Mouse (Mus musculus) skeletal muscle tissue, adult 2 months (tissue): ENCODE data around the gene Rbpjl.

ENCODE experiments used
- DNase-seq: peaks from one replicate; pipeline ENCODE4 v3.0.0-alpha.2; 2012; ENCODE audit warnings: low read depth, low spot score

Rbpjl gene

DNA sequence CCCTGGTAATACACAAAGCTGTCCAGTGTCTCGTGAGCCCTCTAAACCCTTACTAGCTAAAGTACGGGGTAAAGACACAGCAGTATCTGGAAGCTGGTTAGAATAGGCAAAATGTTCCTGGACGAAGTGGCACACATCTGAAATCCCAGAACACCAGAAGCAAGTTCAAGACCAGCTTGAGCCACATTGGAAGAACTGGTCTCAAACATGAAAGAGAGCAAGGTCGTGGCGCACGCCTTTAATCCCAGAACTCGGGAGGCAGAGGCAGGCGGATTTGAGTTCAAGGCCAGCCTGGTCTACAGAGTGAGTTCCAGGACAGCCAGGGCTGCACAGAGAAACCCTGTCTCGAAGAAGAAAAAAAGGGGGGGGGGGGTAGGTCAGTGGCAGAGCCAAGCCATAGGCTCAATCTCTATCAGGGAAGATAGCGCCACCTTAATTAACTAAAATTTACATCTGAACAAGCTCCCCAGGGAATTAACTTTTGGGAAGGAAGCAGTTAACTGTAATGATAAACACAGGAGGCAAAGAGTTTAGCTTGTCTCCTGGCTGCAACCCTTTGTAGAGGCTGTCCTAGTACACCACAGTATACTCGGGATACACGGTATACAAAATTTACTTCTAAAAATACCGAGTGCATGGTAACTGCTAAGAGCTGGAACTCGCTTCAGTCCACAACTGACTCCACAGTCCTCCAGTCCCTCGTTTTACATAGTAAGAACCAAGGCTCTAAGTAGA, 27.1 kb downstream of the Rbpjl start:
- DNase-seq, result no peak

GRCm38 (mm10) chr2:164430697-164431096, 27.8 kb downstream of the Rbpjl start:
- DNase-seq, result no peak

GRCm38 (mm10) chr2:164431676-164432465, 28.9 kb downstream of the Rbpjl start:
- no peak for DNase-seq

GRCm38 (mm10) chr2:164432541-164433191, 29.7 kb downstream of the Rbpjl start:
- DNase-seq, result peak; percentile 70

DNA sequence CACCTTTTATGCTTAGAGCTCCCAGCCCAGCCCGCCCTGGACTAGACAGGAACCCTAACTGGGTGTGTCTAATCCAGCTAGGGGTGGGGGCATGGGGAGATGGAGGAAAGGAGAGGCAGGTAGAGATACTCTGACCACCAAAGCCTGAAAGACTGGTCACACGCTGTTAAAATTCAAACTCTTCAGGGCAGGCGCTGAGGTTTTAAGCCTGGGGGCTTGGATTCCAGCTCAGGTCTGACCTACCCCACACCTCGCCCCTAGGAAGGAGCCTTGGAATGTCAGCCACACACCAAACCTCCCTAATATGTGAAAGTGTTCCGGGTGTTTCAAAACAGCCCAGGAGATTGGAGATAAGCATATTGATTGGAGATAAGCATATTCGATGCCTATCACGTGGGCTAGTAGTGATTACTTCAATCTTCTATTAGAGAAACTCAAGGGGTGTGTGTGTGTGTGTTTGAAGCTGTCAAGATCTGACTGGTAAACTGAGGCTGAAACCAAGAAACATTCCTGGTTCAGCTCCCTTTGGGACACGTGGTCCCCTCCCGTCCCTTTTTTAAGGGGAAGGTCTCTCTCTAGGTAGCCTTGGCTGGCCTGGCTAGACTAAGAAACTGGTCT, 30.4 kb downstream of the Rbpjl start:
- DNase-seq, result no peak

DNA sequence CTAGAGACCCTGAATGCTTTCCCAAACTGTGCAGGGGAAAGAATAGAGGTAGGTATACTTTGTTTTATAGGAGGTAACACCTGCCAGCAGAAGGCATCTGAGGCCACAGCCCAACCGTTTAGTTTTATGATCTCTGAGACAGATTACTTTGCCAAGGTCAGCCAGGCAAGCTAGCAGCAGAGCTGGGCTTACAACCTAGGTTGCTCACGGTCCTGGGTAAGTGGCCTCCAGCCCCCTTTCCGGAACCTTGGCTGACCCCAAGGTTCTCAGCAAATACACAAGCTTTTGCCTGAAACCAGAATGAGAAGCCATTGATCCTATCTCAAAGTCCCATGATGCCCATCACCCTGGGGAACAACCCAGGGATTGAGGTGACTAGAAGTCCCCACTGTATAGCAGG, 31.7 kb downstream of the Rbpjl start:
- no peak for DNase-seq

- no peak for DNase-seq
These were observed 32.5 kb downstream of the Rbpjl start for GRCm38 (mm10) chr2:164435216-164436090.

DNA sequence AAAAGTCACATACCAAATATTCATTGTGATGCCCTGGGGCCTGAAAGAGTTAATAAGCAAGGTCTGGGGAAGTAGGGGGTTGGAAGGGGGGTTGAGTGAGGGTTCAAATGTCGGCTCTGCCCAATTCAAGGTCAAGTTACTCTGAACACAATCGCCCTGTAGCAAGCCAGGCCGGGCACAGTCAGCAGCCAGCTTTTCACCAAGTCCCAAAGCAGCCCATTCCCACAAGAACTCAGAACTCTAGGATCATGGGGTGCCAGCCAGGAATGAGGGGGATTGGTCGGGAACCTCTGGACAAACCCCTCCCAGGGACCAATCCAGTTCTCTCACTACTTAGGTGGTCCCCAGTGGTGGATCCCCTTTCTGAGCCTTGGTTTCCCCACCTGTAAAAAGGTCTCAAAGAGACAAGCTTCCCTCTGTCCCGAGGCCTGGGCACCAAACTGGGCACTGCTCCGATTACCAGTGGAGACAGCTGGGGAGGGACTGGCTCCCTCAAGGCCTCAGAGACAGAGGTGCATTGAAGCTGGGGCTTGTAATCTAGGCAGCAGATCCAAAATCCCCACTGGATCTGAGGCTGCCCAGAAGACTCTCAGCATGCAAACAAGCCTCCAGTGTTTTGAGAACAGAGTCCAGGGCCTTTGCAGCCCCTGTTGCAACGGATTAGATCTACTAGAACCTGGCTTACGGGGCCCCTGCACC, 33.4 kb downstream of the Rbpjl start:
- no peak for DNase-seq

DNA sequence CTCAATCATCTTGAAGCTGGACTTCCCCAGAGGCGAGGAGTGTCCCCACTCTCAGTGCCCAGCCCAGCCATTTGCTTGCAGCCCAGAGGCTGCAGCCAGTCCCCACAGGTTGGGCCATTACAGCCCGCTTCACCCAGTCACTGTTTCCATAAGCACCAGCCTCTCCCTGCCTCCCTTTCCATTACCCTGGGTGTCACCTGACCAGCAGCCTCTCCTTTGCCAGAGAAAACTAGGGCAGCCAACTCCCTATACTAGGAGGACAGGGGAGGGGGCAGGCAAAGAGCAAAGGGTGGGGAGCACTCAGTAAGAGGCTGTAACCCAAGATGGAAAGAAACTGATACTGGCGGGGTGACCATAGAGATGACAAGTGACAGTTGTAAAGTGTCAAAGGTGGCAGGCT, 34.0 kb downstream of the Rbpjl start:
- DNase-seq, result peak; percentile 79

GRCm38 (mm10) chr2:164437710-164438109, 34.8 kb downstream of the Rbpjl start:
- no peak for DNase-seq

GRCm38 (mm10) chr2:164438257-164438656, 35.3 kb downstream of the Rbpjl start:
- no peak for DNase-seq

DNA sequence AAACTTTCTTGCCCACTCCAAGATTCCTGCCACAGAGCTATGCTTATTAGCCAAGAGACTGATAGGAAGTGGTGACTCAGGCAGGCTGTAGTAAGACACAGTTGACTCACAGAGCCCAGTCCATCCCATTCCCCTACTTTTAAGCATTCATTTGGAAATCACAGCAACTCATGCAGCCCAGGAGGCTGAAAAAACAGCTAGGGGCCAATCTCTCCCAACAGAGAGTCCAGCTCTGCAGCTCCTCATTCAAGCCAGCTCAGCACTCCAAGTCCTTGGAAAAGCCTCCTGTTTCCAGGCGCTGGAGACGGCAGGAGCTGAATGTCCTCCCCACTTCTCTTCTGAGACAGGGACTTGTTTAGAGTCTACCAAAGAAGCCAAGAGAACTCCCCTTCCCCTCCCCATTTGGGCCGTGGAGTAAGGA, 36.1 kb downstream of the Rbpjl start:
- DNase-seq, result no peak

- DNase-seq, result no peak
These were observed 37.4 kb downstream of the Rbpjl start for GRCm38 (mm10) chr2:164440314-164440713.

DNA sequence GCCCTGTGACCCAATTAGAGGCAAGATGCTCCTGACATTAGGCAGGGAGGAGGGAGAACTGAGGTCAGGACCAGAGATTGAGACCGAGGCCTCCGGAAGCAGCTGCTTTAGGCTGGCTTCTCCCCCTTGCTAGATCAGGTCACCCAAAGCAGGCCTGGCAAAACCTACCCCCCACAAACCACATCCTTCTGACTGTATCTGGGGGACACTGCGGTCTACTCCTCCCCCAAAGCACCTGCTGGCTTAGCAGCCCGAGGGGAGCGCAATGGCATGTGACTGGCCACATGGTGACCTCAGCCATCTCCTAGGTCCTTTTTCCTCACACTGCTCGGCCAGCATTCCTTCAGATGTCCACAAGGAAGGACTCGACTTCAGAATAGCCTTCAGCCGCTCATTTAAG, 38.2 kb downstream of the Rbpjl start:
- DNase-seq, result peak; percentile 61

- no peak for DNase-seq
These were observed 38.8 kb downstream of the Rbpjl start for GRCm38 (mm10) chr2:164441731-164442130.

- no peak for DNase-seq
These were observed 39.5 kb downstream of the Rbpjl start for GRCm38 (mm10) chr2:164442315-164443050.

DNA sequence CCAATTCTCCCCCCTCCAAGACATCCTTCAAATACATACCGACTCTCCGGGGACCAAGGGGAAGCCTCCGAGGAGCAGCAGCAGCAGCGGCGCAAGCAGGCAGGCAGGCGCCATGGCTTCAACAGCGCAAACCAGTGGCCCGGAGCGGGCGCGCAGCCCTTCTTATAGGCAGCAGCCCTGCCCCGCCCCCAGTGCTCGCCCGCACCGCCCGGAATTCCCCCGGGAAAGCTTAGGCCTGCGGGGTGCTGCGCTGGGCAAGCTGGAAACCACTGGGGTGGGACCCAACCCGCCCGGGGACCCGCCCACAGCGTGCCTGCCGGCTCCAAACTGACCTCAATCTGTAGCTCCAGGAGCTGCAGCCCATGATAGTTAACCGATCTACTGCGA, 40.1 kb downstream of the Rbpjl start:
- peak; percentile 78 for DNase-seq

DNA sequence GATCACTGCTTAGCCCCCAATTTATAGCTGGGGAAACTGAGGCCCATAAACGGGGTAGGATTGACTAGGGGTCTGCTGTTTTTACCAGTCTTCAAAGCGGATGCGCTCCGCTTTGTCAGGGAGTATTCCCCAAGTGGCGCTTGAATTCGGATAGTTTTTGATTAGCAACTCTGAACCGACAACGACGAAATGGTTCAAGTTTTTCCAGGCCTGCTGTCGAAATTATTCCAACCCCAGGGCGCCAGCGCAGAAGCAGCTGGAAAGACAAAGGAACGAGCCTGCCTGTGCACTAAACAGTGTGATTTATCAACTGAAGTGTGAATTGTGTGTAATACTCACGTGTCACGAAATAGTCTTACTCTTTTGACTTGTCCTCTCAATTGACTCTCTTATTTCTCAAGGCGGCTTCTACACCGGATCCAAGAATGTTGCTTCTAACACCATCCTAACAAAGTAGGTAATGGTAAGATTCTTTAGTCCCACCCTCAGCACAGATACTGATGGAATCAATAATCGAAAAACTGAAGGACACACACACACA, 40.6 kb downstream of the Rbpjl start, which contains the start of gene Sdc4:
Gene Sdc4 (minus strand): TSS at position 428 of the 541 bp plus-strand sequence.
- DNase-seq, result no peak

DNA sequence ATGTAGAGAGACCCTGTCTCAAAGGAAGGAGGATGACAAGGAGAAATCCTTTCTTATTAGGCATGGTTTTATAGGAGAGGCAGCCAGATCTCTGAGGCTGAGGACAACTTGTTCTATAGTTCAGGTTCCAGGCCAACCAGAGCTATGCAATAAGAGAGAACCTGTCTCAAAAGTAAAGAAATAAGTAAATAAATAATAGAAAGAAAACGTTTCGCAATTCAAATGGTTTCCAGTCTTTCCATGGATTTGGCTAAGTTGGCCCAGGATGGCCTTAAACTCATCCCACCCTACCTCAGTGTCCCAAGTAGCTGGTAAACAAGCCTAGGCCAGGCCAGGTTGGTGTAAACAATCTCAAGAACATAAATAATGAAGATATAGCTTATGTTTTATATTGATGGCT, 41.8 kb downstream of the Rbpjl start:
- no peak for DNase-seq
